Mouse (Mus musculus) large intestine, adult 2 months (tissue): ENCODE data around the gene Insrr. TPM values are rescaled to one million over a fixed set of nuclear protein-coding genes. Genes with fewer than 3 reads are reported as not detected.
A peak's percentile ranks its signal among the peaks of the same experiment; 100 is the strongest.
"Not testable (repeated sequence)": the region's sequence is repeated elsewhere in the genome, so short reads cannot be mapped to it uniquely, and the experiment has no call there.

ENCODE experiments used
- DNase-seq: peaks from one replicate; pipeline ENCODE4 v3.0.0-alpha.2; 2012; ENCODE audit warnings: low read depth, low spot score
- WGBS: fragments of 180-500 bp; shearing (Covaris S2); methylation state at CpG from one replicate; pipeline ENCODE4 v1.1.7; 2018; 5-methylcytosine and 5-hydroxymethylcytosine counted together
- polyA plus RNA-seq: library from polyadenylated mRNA; depleted of rRNA; stranded (reverse); fragments of >200 nt; gene quantifications from 2 replicates; pipeline ENCODE4 v1.2.3, GENCODE M21; 2012

Insrr gene
- polyA plus RNA-seq, 1 experiment, result 1.3 TPM

DNA sequence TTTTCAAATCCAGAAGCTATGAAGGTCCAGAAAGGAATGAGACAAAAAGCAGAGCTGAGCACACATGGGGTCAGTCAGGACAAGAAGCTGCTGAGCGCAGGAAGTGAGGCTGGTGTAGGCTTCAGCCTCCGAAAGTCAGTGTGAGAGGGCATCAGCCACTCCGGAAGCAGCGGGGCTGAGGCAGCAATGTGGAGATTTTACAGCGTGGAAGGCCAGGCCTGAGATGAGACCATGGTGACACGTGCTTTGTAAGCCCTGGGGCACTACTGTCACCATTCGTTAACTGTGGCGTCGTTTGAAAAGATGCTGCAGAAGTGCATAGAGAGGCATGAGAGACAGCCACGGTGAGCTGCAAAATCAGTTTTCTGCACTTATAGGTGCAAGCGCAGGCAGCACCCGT, 21.5 kb downstream of the Insrr start:
- DNase-seq, result no peak
- 72% methylated on average over 12 of the region's 12 CpGs for WGBS

DNA sequence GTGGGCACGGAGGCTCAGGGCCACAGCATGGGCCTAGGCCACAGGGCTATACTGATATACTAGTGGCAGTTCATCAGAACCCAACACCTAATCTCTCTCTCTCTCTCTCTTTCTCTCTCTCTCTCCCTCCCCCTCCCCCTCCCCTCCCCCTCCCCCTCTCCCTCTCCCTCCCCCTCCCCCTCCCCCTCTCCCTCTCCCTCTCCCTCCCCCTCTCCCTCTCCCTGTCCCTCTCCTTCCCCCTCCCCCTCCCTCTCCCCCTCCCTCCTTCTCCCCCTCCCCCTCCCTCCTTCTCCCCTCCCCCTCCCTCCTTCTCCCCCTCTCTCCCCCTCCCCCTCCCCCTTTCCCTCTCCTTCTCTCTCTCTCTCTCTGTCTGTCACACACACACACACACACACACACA, 27.5 kb downstream of the Insrr start, which contains the start of gene Pear1:
Pear1 (minus strand) TSS at position 101 of the 400 bp plus-strand sequence.
- DNase-seq, result not testable (repeated sequence)
- WGBS, result 86% methylated on average over 1 of the region's 1 CpGs

DNA sequence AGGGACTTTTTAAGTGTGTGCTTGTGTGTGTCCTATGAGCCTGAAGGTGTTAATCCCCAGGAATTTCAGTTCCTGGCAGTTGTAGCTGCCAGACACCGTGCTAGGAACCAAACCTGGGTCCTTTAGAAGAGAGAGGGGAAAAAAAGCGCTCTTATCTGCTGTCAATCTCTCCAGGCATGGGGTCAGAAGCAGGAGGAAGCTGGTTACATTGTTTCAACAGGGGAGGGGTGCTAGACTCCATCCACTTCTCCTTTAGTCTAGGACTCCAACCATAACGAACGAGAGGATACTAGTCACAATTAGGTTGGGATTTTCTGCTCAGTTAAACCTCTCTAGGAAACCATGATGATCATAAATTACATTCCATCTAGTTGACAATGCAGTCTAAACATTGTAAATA, 31.7 kb downstream of the Insrr start:
- WGBS, result 38% methylated on average over 4 of the region's 4 CpGs
- no peak for DNase-seq

DNA sequence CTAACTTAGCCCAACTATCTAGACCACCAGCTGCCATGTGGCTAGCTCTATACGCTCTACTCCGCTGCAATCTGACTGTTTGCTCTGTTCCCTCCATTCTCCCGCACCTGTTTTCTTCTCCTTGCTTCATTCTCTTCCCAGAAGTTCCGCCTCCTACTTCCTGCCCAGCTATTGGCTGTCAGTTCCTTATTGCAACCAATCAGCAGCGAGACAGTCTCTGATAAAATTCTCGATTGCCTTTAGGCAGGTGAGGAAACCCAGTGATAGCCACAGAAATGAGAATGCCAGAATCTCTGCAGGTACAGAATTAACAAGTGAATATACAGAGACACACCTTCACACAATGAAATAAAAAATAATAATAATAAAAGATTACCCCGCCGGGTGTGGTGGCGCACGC, 32.3 kb downstream of the Insrr start:
- WGBS, result 43% methylated on average over 10 of the region's 10 CpGs
- peak; percentile 6 for DNase-seq

DNA sequence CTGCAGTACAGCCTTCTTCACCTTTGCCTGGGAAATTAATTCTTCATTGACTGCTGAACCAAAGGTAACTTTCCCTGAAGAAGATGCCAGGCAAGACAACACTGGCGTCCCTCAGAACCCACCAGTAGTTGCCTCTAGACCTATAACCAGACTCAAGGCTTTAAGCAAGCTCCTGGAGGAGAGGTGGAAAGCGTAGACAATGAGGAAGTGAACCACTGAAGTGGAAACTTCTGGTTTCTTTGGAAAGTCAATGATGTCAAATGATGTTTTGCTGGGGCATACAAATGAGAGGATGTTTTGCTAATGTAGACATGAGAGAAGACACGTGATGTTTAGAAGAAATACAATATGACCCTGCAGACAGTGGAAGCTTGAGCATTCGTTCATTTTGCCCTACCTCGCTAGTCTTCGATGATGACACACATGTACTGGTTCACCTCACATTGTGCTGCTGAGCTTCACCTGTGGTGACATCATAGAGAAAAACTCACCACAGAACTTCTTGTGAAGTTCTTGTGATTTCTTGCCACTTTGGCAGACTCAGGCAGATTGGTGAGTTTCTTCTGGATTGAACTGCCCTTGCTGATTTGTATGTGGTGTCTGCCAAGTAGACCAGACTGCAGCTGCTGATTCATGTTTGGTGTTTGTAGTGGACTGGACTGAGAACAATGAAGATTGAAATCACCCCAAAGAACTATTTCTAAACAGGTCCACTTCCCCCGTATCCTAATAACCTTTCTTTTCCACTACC, 35.5 kb downstream of the Insrr start:
- WGBS, result 78% methylated on average over 7 of the region's 7 CpGs

DNA sequence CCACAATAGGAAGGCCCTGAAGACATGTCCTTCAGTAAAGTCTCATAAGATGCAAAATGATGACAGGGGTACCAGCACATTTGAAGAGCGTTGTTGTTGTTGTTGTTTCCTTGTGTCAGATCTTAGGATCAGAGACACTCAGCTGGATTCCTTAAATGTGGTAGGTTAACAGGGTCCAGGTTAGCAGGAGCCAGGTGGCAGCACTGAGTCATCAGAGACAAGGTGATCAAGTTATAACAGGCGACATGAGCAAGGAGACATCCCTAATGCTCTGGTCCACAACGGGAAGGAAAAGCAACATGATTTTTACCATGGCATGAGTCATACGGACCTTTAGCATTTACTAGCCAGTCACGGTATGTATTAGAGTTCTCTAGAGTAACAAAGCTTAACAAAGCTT, 36.7 kb downstream of the Insrr start:
- 40% methylated on average over 5 of the region's 5 CpGs for WGBS
- DNase-seq, result no peak

More for the DNA sequence above, 35.5 kb downstream of the Insrr start:
- no peak for DNase-seq

DNA sequence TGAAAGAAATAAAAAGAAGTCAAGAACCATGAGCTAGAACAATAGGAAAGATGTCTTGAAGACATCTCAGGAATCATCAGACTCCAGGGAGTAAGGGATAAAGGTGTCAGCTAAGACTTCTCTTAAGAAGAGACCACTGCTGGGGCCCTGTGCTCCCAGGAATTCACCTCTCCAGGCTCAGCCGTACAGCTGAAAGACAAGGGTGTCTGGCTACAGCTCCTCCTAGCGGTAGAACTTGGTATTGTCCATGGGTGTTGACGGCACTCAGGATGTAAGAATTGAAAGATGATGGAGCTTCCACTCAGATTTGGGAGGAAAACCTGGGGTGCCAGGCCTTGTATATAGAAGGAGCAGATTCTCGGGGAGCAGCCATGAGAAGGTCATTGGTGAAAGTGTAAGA, 41.9 kb downstream of the Insrr start:
- DNase-seq, result peak; percentile 33
- under 1% methylated on average over 4 of the region's 4 CpGs for WGBS

DNA sequence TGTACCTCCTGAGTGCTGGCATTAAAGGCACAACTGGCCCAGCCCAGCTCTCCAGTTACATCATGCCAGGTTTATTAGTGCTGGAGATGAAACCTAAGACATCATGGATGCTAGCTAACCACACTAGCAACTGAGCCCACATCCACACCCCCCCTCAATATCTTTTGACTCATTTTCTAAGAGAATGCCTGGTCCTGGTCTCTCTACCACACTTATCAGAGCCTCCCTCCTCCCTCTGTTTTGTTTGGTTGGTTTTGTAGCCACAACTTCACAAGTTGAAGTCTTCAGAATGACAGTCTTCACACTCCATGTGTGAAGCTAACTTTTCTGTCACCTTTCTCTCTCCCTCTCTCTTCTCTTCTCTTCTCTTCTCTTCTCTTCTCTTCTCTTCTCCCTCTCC, 44.1 kb downstream of the Insrr start:
- no peak for DNase-seq

DNA sequence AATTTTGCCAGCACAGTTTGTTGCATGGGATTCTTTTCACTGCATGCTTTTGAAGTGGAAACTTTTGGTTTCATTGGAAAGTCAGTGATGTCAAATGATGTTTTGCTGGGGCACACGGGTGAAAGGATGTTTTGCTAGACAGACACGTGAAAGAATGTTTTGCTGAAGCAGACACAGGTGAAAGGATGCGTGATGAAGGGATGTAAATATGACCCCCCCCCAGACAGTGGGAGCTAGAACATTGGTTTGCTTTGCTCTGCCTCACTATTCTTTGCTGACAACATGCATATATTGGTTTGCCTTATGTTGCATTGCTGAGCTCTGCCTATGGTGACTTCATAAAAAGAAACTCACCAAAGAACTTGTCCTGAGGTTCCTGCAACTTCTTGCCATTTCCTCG, 48.2 kb downstream of the Insrr start:
- WGBS, result 83% methylated on average over 4 of the region's 4 CpGs
- DNase-seq, result no peak

DNA sequence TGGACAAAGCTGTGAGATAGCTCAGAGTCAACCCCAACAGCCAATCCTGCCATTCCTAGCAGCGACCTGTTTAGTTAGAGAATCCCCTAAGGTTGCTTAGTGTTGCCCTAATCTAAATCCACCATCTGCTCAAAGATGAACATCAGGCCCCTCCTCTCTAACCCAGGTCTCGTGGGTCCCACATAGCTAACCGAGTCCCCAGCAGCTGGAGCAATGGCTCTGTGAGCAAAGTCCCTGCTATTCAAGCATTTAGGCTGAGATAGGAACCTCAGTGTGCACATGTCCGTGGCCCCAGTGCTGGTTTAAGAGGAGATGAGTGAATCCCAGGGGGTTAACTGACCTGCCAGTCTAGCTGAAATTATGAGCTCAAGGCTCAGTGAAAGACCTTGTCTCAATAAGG, 49.4 kb downstream of the Insrr start:
- DNase-seq, result no peak
- 69% methylated on average over 4 of the region's 4 CpGs for WGBS

DNA sequence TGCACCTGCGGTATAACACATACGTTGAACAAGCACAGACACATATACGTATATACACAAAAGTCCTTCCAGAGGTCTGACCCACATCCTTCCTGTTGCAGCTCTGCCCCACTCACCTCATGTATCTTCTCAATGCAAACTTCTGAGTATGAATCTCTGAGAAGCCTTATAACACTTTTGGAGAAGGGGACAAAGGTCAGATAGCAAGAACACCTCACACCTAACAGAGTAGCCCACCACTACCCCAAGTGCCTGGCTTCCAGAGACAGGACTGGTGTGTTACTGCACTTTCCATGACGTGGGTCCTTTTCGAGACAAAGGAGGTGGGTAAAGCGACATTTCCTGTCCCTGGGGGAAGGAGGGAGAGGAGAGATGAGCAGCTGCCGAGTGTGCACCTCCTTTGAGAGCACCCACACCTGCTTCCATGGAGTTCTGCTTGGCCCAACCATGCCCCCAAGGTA, 49.9 kb downstream of the Insrr start, which contains the start of gene Sh2d2a:
Sh2d2a (plus strand) TSS at position 106 of the 461 bp plus-strand sequence.
- 65% methylated on average over 7 of the region's 7 CpGs for WGBS

DNA sequence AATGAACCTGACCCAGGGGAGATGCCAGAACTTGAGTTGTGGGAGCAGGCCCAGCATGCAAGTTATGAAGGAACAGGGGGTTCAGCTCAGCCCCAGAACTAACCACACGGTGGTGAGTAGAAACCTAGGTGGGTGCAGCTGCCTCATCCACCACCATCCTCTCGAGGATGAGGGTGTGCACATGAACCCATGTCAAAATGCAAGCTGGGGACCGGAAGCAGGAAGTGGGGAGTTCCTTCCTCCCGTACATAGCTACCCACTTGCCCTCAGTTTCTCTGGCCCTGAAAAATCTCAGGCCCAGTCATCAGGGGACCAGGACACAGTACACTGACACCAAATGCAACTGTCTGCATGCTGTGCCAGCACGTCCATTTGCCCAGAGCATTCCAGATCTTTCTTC, 50.9 kb downstream of the Insrr start:
- no peak for DNase-seq
- 64% methylated on average over 5 of the region's 5 CpGs for WGBS

More for the DNA sequence above, 49.9 kb downstream of the Insrr start, which contains the start of gene Sh2d2a:
- no peak for DNase-seq

DNA sequence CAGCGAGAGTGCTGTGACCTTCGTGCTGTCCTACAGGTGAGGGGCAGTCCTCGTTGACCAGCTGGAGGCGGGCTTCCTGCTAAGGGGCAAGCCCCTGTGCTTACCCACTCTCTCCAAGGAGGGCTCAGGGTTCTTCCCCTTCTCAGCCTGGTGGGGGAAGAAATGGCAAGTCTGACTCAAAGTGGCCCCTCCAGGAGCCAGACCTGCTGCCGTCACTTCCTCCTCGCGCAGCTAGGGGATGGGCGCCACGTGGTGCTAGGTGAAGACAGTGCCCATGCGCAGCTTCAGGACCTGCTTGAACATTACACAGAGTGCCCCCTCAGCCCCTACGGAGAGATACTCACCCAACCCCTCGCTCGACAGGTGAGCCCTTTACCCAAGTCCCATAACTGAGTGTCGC, 52.4 kb downstream of the Insrr start:
- WGBS, result 74% methylated on average over 14 of the region's 14 CpGs
- no peak for DNase-seq

DNA sequence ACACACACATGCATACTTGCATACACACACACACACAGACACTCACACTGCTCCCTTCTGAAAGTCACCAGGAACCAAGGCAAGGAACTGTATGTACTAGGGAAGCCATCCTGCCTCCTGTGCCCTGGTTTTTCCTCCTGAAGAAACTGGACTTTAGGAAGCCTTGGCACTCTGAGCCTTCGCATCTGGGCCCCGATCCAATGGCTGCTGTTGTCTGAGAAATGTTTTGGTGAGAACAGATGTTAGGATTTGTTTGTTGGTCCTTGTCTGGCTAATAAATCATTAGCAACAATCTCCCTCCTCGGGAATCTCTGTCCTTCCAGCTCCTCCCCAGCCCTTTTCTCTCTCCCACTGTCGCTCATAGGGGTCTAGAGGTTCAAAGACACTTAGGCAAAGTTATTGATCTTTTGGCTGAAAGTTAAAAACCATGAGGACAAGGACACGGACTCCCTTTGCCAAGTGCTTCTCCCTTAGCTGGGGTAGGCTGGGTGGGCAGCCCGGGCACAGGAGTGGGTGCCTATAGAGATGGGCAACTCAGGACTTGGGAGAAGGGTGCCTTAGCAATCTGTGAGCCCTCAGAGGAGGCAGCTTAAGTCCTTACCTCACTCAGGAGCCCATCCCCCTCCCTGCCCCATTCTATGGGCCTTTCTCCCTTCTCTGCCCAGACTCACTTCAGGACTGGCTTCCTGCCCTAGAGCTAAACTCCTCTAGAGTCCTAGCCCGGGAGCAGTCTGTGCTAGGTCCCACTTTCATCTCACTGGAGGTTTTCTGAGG, 58.2 kb downstream of the Insrr start:
- DNase-seq, result no peak
- 44% methylated on average over 7 of the region's 7 CpGs for WGBS

DNA sequence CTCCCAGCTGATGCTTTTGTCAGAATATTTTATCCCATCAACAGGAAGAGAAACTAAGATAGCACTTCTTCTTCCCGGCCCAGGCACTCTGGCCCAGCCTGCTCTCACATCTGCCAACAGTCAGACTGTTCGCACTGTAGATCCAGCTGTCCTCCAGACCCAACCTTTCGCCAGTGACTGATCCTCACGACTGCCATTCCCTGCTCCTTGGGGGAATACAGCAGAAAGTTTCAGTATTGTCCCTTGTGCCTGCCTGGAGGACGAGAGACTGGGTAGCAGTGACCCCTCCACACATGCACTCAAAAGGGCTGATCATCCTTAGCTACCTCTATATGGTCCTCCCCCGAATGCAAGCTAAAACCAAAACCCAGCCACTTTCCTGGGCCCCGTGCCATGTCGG, 59.2 kb downstream of the Insrr start:
- no peak for DNase-seq
- WGBS, result 69% methylated on average over 8 of the region's 8 CpGs

DNA sequence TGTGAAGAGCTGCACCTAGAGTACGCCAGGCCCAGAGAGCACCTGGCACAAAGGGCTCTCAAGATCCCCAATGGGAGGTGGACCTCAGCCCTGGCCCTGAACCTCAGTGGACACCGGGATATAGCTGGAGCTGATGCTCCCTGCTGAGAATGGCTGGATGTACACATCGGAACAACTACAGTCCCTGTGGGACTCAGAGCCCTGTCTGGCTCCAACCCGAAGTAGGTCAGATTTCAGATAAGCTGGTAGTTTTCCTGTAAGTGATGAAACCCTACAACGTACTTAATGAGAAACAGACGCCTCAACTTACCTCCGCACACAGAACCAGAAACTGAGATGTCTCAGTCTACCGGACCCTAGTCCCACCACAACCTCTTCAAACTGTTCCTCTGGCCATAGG, 60.9 kb downstream of the Insrr start:
- no peak for DNase-seq
- WGBS, result 93% methylated on average over 8 of the region's 8 CpGs

DNA sequence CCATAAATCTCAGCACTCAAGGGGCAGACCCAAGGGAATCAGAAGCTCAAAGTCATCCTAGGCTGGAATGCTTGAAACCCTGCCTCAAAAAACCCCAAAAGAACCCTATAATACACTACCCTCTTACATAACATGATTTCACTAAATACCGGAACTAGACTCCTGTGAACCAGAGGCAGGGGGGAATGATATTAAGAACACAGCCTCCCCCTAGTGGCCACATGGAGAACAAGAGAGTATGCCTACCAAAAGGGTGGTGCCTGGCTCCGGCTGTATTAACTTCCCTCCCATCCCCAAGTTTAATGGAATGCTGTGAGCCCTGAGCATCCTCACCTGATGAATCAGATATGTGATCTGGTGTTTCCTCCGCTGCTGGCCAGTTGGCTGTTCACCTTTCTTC, 63.1 kb downstream of the Insrr start:
- no peak for DNase-seq
- 26% methylated on average over 3 of the region's 3 CpGs for WGBS

DNA sequence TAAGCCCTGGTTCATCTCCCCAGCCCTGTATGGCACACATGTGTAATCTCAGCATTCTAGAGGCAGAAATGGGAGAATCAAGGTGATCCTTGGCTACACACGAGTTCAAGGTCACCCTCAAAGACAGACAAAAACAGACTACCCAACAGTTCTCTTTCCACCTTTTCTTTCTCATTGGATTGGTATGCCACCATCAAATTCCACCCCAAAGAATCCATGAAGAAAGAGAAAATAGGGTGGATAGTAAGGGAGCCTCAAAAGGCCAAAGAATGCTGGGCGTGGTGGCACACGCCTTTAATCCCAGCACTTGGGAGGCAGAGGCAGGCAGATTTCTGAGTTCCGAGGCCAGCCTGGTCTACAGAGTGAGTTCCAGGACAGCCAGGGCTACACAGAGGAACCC, 67.4 kb downstream of the Insrr start:
- DNase-seq, result not testable (repeated sequence)
- 92% methylated on average over 4 of the region's 4 CpGs for WGBS
